Mouse (Mus musculus) activated CD4-positive, CD25-positive, alpha-beta regulatory T cell, adult 4 months (primary cell): ENCODE data around the gene Olfr297. TPM values are rescaled to one million over a fixed set of nuclear protein-coding genes. Genes with fewer than 3 reads are reported as not detected.

Source experiments
- ATAC-seq: one replicate; pipeline ENCODE4 v1.8.0; 2017
- polyA plus RNA-seq, 2 experiments: library from polyadenylated mRNA; unstranded; fragments of 100-300 nt; shearing (Covaris generic); gene quantifications; one replicate each; pipeline ENCODE4 v1.2.1; 2017

The Olfr297 gene
- polyA plus RNA-seq = not detected

DNA sequence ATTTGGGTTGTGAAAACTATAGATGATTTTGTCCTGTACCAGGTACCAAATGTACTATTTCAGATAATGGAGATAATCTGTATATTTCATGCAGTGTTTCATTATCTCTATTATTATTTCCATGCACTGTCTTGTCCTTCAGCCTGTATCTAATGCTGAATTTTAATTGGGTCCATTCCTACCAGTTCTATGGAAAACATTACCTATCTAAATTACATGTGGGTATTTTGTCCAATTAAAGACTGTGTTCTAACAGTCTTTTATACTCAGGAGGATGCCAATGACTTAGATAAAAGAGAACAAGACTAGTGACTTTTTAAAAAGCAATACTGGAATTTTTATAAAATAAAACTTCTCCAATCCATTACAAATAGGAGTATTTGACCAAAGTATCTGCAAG, at the start of gene Olfr297:
Olfr297 (plus strand) TSS at position 301 of the 400 bp plus-strand sequence.
- no peak for ATAC-seq

- no peak for ATAC-seq
Measured at GRCm38 (mm10) chr7:86492384-86492783, 27.4 kb upstream of the Olfr297 start, which contains the start of gene Olfr298. TSS of gene Olfr298 (minus strand) at chr7:86492484.

Other genes starting within 250 kb of the Olfr297 start
- gene Olfr310, start 242.8 kb upstream of the Olfr297 start, polyA plus RNA-seq = not detected
- gene Olfr309, start 206.3 kb upstream of the Olfr297 start, polyA plus RNA-seq = not detected
- gene Olfr308, start 194.3 kb upstream of the Olfr297 start, polyA plus RNA-seq = not detected
- gene Olfr307, start 182.4 kb upstream of the Olfr297 start, polyA plus RNA-seq = not detected
- gene Olfr305, start 153.0 kb upstream of the Olfr297 start, polyA plus RNA-seq = not detected
- not detected for gene Olfr304, start 133.3 kb upstream of the Olfr297 start, polyA plus RNA-seq
- gene Olfr303, start 122.2 kb upstream of the Olfr297 start, polyA plus RNA-seq = not detected
- not detected for gene Olfr301, start 116.1 kb upstream of the Olfr297 start, polyA plus RNA-seq
- gene Olfr299, start 60.0 kb upstream of the Olfr297 start, polyA plus RNA-seq = not detected
- not detected for gene Olfr298, start 27.5 kb upstream of the Olfr297 start, polyA plus RNA-seq
- gene Olfr295, start 63.9 kb downstream of the Olfr297 start, polyA plus RNA-seq = not detected
- not detected for gene Olfr294, start 96.7 kb downstream of the Olfr297 start, polyA plus RNA-seq
- not detected for gene Olfr293, start 129.1 kb downstream of the Olfr297 start, polyA plus RNA-seq
- not detected for gene Olfr292, start 168.4 kb downstream of the Olfr297 start, polyA plus RNA-seq